Mouse (Mus musculus) CH12.LX (cell line): ENCODE results near the gene Gm11939.

Experiments
- CTCF ChIP-seq, 2 experiments: IDR thresholded peaks in 1 of 2; conservative IDR thresholded peaks in 1 of 2; 2 replicates each; pipeline ENCODE4 v1.5.1; 2011 to 2012; ENCODE audit warnings: low read depth in 2 of 2, low read length in 2 of 2, improper control_type of control experiment in 1 of 2, inconsistent platforms in 1 of 2, mild to moderate bottlenecking in 1 of 2, moderate library complexity in 1 of 2
- GABPA ChIP-seq: IDR thresholded peaks from 2 replicates; pipeline ENCODE4 v1.6.1; 2012; ENCODE audit warnings: low read depth, low read length, improper control_type of control experiment, inconsistent platforms; ENCODE audit not compliant: insufficient replicate concordance
- POLR2A ChIP-seq: IDR thresholded peaks from 2 replicates; pipeline ENCODE4 v1.6.1; 2011; ENCODE audit warnings: low read depth, mild to moderate bottlenecking, improper control_type of control experiment, low read length
- SMC3 ChIP-seq: IDR thresholded peaks from 2 replicates; pipeline ENCODE4 v1.6.1; 2011; ENCODE audit warnings: low read depth, low read length, improper control_type of control experiment
- USF2 ChIP-seq: conservative IDR thresholded peaks from 2 replicates; pipeline ENCODE4 v1.6.1; 2011; ENCODE audit warnings: low read depth, low read length, improper control_type of control experiment
- ZKSCAN1 ChIP-seq: IDR thresholded peaks from 2 replicates; pipeline ENCODE4 v1.6.1; 2012; ENCODE audit warnings: low read depth, inconsistent platforms, low read length, improper control_type of control experiment, borderline replicate concordance

DNA sequence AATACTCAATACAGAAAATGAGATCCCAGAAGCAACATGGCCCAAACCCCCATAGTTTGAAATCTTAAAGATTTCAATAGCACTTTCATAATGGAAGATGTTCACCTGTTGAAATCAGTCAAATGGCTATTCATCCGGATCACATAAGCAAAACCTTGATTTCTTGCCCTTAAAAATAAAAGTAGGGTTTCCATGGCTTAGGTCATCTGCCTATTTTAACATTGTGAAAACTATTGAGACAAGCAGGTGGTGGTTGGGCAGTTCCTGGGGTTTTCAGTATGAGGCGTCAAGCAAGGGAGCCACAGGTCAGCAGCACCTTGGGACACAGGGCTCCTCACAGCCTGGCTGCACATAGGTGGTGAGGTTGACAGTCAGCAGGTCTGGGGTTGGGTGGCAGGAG, 3.1 kb downstream of the Gm11939 start:
- TF ChIP-seq ZKSCAN1: no peak
- no peak for TF ChIP-seq SMC3
- TF ChIP-seq GABPA: no peak
- TF ChIP-seq USF2: no peak
- no peak for TF ChIP-seq POLR2A
- no peak for TF ChIP-seq CTCF (conservative IDR thresholded peaks at IDR 0.05 in 1 of 2, IDR thresholded peaks at IDR 0.05 in 1 of 2; ENCODE audit: low read depth in 2 of 2, low read length in 2 of 2)
